Mouse (Mus musculus) frontal cortex, postnatal 36 days (tissue): ENCODE results near the gene Dgat2.

ENCODE experiments used
- DNase-seq, 2 experiments: peaks; one replicate each; pipeline ENCODE4 v3.0.0; 2022; ENCODE audit warnings: low spot score in 2 of 2

Gene Dgat2

DNA sequence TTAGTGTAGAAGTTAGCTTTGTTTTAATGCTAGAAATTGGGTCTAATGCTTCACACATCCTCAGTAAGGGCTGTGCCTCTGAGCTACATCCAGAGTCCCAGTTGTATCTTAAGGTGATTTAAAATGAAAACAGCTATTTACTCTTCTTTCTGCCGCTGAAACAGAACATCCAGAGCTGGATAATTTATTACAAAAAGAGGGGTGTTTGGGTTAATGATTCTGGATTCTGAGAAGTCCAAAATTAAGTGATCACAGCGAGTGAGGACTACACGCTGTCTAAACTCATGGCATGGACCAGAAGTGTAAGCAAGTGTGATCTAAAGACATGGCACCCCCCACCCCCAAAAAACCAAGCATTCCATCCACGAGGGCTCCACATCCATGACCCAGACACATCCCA is 11.4 kb upstream of the Dgat2 start:
- no peak for DNase-seq

DNA sequence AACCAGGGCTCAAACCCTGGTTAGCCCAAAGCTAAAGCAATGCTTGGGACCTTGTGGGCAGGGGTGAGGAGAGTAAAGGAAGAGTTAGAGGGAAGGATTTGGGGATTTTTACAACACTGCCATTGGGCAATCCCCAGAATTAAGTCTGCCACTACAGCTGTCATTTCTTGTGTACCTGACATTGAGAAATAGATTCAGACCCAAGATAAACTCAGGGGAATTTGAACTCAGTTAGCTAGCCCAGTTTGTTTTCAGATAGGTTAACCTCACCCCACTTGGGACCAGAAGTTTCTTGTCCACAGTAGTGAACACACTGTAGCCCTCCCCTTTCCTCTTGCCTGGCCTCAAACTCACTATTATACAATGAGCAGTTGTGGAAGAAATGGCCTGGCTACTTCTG is 8.9 kb upstream of the Dgat2 start:
- no peak for DNase-seq

DNA sequence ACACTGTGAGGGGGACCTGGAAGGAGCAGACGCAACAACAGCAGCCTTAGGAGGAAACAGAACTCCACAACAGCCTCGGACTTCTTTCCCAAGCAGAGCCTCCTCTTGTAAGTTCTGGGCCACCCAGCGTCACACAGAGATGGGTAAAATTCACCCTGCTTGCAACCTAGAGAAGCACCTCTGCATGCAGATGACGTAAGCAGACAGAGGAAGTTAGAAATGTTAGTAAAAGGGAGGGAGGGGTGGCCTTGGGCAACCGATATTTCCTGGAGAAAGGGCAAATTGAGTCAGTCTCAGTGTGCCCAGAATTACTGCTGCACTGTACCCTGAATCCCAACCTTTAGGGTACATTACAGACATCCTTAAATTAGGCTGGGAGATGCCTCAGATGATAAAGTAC is 7.4 kb upstream of the Dgat2 start:
- no peak for DNase-seq

DNA sequence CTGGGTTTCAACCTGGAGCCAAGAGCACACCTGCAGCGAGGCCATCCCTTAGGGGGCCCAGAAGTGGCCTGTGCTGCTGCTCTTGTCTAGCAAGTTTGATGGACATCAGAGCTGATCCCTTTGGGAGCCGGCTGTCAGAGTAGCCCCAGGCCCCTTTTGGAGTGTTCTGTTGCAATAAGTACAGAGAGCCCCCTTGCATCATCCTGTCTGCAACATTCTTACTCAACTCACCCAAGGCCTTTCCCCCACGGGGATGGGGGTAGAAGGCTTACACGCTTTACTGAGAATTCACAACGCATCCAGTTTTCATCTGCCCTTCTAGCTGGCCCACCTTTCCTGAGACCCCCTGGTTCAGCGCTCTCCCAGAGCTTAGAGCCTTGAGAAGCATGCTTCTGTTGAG is 6.1 kb upstream of the Dgat2 start:
- no peak for DNase-seq

DNA sequence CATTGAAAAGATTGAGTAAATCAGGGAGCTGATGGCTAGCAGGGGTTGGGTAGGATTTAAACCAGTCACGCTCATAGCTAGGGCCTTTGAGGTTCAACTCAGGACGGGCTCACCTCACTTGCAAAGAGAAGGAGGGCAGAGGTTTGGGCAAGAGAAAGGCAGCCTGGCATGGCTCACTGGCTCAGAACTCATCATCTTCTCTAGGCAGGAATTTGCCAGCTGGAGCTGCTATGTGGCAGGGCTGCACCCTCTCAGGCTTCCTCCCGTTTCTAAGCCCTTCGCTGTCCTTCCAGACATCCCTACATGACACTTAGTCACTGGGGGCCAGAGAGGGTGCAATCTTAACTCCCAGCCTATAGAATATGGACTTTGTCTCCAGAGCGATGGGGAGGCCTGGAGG is 4.9 kb upstream of the Dgat2 start:
- no peak for DNase-seq

DNA sequence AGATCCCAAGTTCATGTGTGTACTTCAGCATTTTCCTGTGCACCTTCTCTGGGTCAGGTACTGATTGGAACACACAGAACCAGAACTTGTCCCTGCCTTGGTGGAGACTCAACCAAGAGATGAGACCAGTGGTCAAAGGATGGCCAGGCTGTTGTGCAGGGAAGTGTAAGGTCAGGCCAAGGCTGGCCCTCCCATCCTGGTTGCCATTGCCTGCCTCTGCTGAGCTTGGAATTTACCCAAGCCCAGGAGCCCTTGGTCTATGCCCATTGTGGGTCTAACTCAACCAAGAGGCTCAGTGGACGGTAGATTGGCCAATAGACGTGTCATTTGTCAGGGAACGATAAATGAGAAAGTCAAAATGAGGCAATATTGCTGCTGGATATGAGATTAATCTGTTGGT is 2.9 kb upstream of the Dgat2 start:
- no peak for DNase-seq

DNA sequence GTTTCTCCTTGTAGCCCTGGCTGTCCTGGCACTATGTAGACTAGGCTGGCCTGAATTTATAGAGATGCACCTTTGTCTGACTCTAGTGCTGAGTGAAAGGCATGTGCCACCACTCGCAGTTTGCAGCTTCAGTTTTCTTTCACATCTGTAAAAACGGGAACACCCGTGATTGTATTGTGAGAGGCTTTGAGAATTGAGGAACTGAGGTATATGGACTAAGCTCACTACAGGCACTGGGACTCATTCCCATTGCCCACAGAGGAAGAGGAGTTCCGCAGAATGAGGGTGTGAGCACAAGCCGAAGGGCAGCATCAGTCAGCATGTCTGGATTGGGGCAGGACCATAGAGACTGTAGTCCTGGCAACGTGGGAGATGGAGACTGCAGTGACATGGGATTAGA is 1.2 kb upstream of the Dgat2 start:
- no peak for DNase-seq

DNA sequence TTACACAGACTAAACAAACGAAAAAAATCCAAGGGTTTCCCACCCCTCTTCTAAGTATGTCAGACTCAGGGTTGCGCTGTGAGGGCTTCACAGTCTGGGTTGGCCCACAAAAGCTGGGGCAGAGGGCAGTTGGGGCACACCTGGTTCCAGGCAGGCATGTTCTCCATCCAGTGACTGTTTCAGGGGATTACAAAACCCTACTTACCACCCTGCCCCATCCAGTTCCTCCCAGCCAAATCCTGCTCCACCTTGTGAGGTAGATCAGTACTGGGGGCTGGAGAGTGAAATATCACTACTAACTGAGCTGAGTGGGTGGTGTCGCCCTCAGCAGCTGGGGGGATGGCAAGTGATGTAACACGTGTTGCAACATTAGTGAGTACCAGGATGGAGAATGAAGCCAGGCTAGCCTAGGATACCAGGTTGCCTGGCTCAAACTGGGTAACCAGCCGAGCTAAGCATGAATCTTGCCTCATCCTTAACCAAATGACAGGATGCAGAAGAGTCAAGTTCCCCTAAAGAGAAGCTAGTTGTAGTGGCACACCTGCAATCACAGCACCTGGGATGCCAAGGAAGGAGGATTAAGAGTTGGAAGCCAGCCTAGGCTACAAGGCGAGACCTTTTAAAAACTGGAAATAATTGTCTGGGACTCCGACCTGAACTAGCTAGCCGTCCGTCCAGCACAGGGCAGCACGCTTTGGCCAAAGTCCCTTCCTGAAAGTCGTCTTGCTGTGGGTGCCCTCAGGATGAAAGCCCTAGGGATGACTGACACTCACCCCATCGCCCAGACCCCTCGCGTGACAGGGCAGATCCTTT is 694 bp downstream of the Dgat2 start:
- DNase-seq = peak in 1 of 2 experiments; percentile 48

DNA sequence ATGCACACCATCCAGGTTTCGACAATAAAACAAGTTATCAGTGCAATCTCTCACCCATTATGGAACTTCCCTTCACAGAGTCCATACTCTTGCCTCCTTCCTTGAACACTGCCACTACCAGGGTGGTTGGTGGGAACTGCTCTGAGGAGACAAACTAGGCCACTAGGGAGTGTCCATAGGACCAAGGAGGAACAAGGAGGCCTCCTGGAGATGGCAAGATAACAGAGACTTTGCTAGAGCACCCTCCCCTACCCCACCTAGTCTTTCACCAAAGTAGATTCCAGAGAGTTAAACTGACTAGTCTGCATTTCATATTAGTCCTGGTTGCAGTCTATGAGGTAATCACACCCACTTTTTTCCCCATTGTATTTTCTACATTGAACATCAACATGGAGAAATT is 2.4 kb downstream of the Dgat2 start:
- no peak for DNase-seq

DNA sequence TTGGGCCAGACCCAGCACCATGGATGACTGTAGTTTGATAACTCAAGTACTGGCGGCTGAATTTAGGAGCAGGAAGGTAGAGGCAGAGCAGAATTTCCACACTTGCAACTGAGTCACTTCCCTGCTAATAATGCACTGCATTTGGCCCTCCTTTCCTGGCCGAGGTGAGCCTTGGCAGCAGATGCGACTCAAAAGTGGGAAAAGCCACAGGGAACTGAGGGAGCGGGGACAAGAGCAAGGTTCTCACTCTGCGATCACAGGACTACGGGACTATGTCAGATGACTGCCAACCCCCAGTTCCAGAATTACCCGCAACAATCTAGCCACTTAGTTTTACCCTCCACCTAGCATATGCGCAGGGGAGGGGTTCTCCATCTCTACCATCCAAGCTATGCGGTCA is 3.2 kb downstream of the Dgat2 start:
- DNase-seq = no peak

DNA sequence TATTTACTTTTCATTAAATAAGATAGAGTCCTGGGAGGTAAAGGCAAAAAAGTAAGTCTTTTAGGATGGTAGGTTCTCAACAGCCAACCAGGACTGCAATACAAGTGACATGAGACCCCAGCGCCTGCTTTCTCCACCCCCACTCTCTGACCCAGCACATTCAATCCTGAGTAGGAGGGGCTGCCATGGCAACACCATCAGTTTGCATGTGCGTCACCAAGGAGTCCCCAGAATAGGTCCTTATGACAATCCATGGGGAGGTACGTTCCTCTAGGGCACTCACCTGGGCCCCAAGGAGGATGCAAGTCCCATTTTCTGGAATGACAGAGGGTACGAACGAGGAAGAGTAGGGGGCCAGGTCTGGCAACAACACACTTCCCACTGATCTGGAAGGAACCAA is 5.1 kb downstream of the Dgat2 start:
- DNase-seq = peak in 1 of 2 experiments; percentile 33

DNA sequence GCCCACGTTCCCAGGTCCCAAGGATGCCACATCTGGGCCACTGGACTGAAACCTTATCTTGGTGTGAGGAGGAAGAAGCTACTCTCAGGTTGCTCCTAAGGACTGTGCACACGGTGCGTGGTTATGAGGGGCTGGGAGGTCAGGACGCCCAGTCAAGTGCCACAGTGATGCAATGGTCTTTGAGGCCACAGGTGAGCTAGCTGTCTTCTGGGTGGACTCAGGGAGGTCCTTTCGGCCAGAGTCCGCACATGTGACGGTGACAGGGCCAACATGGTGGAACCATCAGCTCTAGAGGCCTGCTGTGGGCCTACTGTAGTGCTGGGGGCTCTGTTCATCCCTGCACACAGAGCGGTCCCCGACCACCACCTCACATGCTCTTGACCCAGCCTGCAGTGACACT is 6.9 kb downstream of the Dgat2 start:
- DNase-seq = no peak

DNA sequence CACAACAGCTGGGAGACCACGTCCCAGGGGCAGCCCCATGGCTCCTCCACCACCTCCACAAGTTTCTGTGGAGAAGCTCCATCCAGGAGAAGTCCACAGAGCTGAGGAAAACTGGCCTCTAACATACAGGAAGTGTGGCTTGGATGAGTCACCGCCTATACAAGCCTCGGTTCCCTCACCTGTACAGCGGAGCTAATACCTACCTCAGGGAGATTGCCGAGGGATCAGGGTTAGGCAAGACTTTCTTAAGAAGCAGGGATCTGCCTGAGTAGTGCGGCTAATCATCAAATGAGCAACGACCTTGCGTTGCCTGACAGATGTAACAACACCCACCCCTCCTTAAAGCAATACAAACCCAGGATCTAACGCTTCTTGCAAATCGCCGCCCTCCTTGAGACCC is 7.4 kb downstream of the Dgat2 start:
- no peak for DNase-seq

DNA sequence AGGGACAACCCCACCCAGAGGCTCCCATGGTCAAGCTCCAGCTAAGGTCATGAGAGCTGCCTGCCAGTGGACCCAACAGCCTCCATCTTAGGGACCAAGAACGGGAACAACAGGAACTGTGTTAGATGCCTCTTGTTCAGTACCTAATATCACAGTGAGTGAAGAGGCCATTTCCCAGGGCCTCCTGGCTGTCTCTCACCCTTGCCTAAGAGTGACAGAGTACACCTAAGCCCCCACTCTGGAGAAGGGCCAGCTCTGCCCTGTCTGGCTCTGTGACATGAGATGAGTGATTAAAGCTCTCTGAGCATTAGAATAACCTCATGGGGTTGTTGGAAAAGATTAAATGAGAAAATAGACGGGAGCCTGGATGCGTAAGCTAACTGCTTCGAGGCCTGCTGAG is 8.5 kb downstream of the Dgat2 start:
- DNase-seq = no peak

DNA sequence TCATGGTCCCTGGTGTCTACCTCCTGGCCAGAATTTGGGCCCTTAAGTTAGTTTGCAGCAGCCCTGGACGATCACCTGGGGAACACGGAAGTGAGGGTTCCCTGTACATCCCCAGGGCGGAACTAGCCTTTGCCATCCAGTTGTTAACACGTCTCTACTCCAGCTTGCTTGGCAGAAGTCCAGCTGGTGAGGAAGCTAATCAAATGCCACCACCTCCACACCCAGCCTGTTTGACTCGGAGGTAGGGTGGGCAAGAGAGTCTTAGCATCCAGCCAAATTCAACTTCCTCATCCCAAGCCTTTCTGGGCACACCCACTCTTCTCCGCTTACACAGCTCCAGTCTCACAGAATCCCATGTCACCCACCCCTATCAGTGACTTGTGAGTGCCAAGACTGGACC is 9.6 kb downstream of the Dgat2 start:
- DNase-seq = no peak

DNA sequence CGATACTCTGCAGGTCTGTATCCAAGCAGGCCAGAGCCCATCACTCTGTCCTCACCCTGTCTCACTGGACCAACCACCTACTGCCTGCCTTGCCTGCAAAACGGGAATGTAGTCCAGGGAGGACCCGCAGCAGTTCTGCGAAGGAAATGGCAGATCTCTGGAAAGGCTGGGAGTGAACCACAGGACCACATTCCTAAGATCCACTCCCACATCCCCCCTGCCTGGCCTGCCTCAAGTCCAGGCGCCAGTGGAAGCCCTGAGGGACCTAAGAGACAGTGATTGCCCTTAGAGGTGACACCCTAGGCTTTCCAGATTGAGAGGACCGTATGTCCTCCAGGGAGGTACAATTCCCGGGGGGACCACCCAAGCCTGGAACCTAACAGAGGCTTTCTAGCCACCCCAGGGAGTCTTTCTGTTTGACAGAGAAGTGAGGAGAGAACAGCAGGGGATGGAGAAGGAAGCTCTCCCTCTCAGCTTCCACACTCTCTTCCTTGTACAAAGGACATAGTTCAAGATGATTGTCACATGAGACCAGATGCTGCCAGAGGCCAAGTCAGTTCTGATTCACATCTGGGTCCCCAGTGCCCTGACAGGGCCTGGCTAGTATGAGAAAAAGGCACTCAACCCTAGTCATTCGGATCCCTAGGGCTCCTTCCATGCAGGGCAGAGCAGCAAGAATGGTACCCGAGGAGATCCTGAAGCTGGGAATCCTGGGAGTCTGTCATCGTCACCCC is 10.6 kb downstream of the Dgat2 start:
- DNase-seq = no peak

DNA sequence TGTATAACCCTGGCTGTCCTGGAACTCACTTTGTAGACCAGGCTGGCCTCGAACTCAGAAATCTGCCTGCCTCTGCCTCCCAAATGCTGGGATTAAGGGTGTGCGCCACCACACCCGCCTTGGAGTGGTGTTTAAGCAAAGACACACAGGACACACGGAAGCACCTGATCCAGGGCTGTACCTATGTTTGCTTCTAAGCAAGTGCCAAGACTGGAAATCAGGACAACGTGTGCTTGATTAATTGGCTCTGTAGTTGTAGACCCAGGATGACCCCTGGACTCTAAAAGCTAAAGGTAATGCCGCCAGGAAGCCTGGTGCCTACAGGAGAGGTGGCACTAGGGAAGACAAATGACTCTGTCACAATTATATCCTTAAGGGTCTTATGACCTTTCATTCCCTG is 12.0 kb downstream of the Dgat2 start:
- no peak for DNase-seq

DNA sequence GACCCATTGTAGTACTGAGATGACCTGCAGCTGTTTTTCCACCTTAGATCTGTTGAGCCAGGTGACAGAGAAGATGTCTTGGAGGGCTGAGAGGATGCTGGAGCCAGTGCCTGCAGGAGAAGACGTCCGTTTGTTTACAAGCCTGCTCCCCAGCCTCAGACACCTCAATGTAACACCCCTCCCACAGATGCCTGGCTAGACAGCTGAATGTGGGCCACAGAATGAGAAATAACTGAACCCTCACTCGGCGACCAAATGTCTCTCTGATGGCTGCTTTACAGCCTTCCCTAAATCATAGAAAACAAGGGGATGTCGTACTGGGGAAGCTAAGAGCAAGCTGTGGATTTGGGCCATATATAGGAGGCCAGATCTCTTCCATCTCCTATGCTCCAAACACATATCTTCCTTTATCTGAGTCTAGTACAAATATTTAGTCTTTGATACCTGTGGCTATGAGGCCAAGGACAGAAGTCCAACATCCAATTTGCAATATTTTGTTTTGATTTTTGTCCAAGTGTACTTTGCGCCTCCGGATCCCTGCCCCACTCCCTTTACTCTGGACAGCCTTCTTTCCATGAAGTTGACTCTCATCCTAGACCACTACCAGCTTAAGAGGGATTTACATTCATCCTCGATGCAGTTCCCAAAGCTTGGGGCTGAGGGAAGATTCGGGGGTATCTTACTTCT is 12.7 kb downstream of the Dgat2 start:
- DNase-seq = no peak

DNA sequence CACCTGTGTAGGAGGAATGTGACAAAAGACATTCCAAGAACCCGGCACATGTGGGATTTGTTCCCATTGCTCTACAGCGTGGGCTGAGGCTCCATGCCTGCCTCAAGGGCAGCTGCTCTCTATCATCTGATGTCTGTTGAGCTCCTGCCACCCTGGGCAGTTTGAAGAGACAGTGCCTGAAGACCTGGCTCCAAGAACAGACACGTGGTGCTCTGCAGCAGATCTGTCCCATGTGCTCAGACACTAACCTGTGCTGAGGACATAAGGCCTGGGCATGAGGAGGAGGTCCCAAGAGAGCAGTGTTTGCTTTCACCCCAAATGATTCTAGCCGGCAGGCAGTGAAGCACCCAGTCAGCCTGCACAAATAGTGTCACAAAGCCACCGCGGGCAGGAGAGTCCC is 13.8 kb downstream of the Dgat2 start:
- no peak for DNase-seq

DNA sequence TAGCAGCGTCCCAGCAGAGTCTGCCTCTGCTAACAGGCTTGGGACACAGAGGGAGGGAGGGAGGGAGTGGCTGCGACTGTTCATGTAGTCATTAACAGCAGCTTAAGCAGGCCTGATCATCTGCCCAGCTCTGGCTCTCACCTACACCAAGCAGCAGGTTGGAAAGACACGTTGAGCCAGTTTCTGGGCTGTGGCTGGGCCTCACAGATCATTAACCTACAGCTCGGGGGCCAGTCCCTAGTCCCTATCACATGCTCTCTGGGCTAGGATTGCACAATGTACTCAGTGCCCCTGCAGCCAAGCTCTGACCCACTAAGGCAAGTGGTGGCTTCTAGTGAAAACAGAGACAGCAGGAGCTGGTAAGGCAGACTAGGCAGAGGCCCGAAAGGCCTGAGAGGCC is 14.6 kb downstream of the Dgat2 start:
- no peak for DNase-seq

DNA sequence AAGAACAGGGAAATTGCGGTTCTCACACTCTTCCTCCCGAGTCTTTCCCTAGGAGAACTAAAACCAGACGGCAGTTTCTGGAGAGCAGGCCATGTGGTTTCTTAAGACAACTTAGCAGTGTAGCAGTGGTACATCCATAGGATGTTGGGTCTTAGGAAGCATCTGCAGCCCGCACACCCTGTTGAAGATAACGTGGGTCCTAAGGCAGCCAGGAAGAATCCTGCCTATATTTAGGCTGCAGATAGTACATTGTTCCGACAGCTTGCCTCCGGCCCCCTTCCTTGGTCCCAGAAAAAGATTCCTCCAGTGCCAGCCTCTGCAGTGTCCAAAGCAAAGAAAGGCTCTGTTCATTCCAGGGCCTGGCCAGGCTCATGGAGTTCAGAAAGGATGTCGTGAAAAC is 16.4 kb downstream of the Dgat2 start:
- peak in 1 of 2 experiments; percentile 29 for DNase-seq

DNA sequence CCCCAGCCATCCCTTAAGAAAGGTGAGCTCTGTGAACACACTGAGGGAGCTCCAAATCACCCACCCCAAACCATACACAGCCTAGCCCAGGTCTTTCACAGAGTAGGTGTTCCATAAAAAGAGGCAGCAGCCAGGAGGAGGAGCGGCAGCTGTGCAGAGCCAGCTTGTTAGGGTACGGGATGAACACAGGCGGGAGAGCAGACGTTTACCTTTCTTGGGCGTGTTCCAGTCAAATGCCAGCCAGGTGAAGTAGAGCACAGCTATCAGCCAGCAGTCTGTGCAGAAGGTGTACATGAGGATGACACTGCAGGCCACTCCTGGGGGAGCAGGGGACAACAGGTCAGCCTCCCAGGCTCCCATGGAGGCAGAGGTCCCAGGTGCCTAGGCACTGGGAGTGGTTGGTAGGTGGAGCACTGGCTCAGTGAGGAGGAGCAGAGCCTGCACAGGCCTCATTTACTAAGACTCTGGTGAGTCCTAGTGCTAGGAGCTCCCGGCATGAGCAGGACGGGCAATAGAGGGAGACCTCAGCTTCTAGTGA is 17.6 kb downstream of the Dgat2 start:
- no peak for DNase-seq

DNA sequence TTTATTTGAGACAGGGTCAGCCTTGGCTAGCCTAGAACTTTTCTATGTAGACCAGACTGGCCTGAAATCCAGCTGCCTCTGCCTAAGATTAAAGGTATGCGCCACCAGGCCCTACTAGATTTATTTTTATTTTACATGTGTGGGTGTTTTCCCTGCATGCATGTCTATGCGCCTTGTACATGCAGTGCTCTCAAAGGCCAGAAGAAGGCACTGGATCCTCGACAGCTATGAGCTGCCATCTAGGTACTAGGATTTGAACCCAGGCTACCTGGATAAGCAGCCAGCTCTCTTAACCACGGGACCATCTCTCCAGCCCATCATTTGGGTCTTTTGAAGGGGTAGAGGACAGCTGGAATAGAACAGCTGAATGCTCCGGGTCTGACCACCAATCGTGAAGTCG is 20.1 kb downstream of the Dgat2 start:
- no peak for DNase-seq
